Mouse (Mus musculus) ES-Bruce4 (cell line): ENCODE data around the gene Eral1. TPM values are rescaled to one million over a fixed set of nuclear protein-coding genes. Genes with fewer than 3 reads are reported as not detected.

Experiments
- H3K27ac ChIP-seq: 2 replicates; pipeline ENCODE4 v1.5.1; 2012; ENCODE audit warnings: low read length, inconsistent platforms; ENCODE audit not compliant: insufficient read depth
- H3K27me3 ChIP-seq: 2 replicates; pipeline ENCODE4 v1.6.1; 2012; ENCODE audit warnings: mild to moderate bottlenecking, low read length, inconsistent platforms; ENCODE audit not compliant: control insufficient read depth, poor library complexity, insufficient read depth, severe bottlenecking
- H3K36me3 ChIP-seq: 2 replicates; pipeline ENCODE4 v1.6.1; 2012; ENCODE audit warnings: inconsistent platforms, mild to moderate bottlenecking, low read length, moderate library complexity; ENCODE audit not compliant: control insufficient read depth, poor library complexity, insufficient read depth, severe bottlenecking
- H3K4me1 ChIP-seq: one replicate; pipeline ENCODE4 v1.8.1; 2011; ENCODE audit warnings: low read length; ENCODE audit not compliant: control insufficient read depth, insufficient read depth
- H3K4me3 ChIP-seq: 2 replicates; pipeline ENCODE4 v1.5.1; 2011; ENCODE audit warnings: low read depth, mild to moderate bottlenecking, low read length
- H3K9ac ChIP-seq: 2 replicates; pipeline ENCODE4 v1.6.1; 2012; ENCODE audit warnings: low read depth, mild to moderate bottlenecking, inconsistent platforms; ENCODE audit not compliant: poor library complexity, severe bottlenecking
- H3K9me3 ChIP-seq: replicated peaks from 2 replicates; pipeline ENCODE4 v1.6.1; 2012; ENCODE audit warnings: mild to moderate bottlenecking, low read length, inconsistent platforms; ENCODE audit not compliant: control insufficient read depth, poor library complexity, insufficient read depth, severe bottlenecking
- CTCF ChIP-seq: IDR thresholded peaks from one replicate; pipeline ENCODE4 v1.8.1; 2011; ENCODE audit warnings: low read depth, low read length
- EP300 ChIP-seq: IDR thresholded peaks from 2 replicates; pipeline ENCODE4 v1.6.1; 2011; ENCODE audit warnings: low read depth, low read length; ENCODE audit not compliant: insufficient read depth
- POLR2A ChIP-seq: IDR thresholded peaks from one replicate; pipeline ENCODE4 v1.8.1; 2011; ENCODE audit warnings: low read length; ENCODE audit not compliant: insufficient read depth
- polyA plus RNA-seq: library from polyadenylated mRNA; stranded (reverse); fragments of >200 nt; gene quantifications from 2 replicates; pipeline ENCODE4 v1.2.4, GENCODE M21; 2011; ENCODE audit warnings: low read depth; ENCODE audit not compliant: missing spikeins, insufficient read depth, insufficient read length

The Eral1 gene
- polyA plus RNA-seq, 1 experiment = 24.0 TPM

DNA sequence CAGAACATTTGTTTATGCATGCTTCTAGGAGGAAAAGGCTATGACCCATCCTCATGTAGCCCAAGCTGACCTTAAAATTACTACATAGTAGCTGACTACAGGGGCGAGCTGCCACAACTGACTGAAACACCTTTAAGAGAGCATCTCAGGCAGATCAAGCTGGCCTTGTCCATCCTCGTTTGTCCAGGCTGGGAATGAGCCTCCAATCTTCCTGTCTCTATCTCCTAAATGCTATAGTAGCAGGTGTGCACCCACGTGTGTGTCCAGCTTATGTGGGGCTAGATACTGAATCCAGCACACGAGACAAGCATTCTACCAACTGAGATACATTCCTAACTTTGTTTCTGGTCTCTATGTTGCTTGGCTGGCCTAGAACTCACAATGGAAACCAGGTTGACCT, 5.5 kb downstream of the Eral1 start:
- H3K9me3 ChIP-seq = no peaks in the 10 kb centered on the region
- no peak overlapping the region for H3K27ac ChIP-seq
- H3K27me3 ChIP-seq = no peaks in the 10 kb centered on the region
- peaks cover 5% of the 10 kb centered on the region for H3K4me1 ChIP-seq
- no peak overlapping the region for H3K4me3 ChIP-seq
- no peak for TF ChIP-seq EP300
- no peak for TF ChIP-seq CTCF
- no peak for TF ChIP-seq POLR2A
- no peak overlapping the region for H3K9ac ChIP-seq
- peaks cover 24% of the 10 kb centered on the region for H3K36me3 ChIP-seq

DNA sequence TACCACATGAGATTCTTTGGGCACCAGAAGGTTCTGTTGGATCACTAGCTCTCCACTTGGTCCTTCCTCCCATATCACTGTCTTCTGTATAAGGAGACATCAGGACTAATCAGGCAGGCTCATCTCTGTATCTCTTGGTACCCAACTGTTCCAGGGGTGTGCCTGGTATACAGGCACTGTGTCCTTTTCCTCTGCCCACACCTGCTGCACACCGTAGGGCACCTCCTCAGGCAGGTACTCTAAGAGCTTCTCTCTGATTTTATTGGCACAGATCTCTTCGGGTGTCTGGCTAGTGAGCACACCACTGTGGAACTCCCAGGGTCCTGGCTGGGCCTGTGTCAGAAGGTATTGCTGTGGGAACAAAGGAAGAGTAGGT, 5.9 kb downstream of the Eral1 start:
- Histone ChIP-seq H3K4me3 (no peak overlapping the region), H3K27me3 (no peaks in the 10 kb centered on the region), H3K9ac (no peak overlapping the region), H3K4me1 (peaks cover 5% of the 10 kb centered on the region), H3K36me3 (peaks cover 24% of the 10 kb centered on the region), H3K27ac (no peak overlapping the region), H3K9me3 (no peaks in the 10 kb centered on the region)
- TF ChIP-seq CTCF (no peak), POLR2A (no peak), EP300 (no peak)

DNA sequence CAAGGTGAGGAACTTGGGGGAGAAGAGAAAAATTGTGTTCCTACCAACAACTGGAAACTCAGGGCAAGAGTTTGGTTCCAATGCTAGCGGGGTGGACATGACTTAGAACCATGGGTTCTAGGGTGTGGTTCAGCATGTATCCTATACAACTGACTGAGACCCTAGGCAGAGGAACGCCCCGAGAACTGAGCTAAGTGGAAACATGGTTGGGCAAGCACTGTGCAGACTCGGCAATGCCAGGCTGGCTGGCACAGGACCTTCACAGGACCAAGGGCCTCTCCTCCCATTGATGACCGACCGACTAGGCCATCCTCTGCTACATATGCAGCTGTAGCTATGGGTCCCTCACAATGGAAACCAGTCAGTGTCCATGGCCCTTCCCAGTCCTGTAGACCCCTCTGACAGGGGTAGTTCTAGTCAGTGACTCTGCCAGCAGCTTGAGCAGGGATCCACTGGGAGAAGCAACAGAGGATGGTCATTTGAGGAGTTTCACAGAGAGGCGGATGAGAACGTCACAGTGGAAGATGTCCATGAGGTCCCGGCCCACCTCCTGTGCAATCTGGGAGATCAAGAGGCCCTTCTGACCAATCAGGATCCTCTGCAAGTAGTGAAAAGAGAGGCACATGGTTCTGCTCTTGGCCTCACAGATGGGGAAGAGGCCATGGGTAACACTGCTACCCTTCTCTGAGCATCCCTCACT, 6.5 kb downstream of the Eral1 start:
- Histone ChIP-seq H3K9ac (no peak overlapping the region), H3K4me3 (no peak overlapping the region), H3K27ac (no peak overlapping the region), H3K27me3 (no peaks in the 10 kb centered on the region), H3K4me1 (peaks cover 5% of the 10 kb centered on the region), H3K36me3 (peaks cover 24% of the 10 kb centered on the region), H3K9me3 (no peaks in the 10 kb centered on the region)
- no peak for TF ChIP-seq CTCF

DNA sequence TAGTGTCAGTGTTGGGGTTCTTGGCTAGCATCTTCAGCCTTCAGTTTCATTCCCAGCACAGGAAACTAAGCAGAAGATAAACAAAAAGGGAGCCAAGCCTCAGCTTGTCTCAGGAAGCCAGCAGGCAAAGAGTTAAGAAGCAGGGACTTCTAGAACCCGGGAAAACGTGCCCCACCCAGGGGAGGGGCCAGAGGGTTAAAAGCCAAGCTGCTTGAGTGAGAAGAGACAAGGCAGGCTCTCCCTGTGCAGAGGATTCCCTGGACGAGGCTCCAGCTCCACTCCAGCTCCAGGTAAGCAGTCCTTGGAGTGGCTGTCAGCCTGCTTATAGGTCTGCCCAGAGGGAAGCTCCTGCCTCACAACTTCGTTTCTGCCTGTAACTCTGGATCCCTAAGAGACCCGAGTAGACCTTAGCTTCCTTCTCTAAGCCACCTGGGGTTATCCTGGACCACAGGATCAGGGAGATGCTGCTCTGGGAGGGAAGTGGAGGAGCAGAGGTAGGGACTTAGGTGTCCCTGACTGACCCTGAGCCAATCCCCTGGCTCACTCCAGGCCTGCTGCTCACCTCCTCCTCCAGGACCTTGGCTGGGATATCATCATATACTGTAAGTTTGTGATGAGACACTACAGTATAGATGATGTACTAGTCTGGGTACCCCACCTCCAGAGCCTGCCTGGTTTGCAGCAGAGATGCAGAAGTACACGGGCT, 7.6 kb downstream of the Eral1 start:
- Histone ChIP-seq H3K9ac (no peak overlapping the region), H3K27me3 (no peaks in the 10 kb centered on the region), H3K27ac (no peak overlapping the region), H3K4me1 (peaks cover 5% of the 10 kb centered on the region), H3K4me3 (no peak overlapping the region), H3K9me3 (no peaks in the 10 kb centered on the region), H3K36me3 (peaks cover 19% of the 10 kb centered on the region)
- TF ChIP-seq EP300 = no peak
- TF ChIP-seq POLR2A = no peak

- H3K27me3 ChIP-seq = no peaks in the 10 kb centered on the region
- H3K4me1 ChIP-seq = peaks cover 5% of the 10 kb centered on the region
- H3K9me3 ChIP-seq = no peaks in the 10 kb centered on the region
- no peak overlapping the region for H3K4me3 ChIP-seq
- no peak overlapping the region for H3K9ac ChIP-seq
- peaks cover 18% of the 10 kb centered on the region for H3K36me3 ChIP-seq
- no peak overlapping the region for H3K27ac ChIP-seq
- TF ChIP-seq POLR2A (no peak), EP300 (no peak), CTCF (no peak)
These were observed 8.2 kb downstream of the Eral1 start for GRCm38 (mm10) chr11:78071938-78072337.

DNA sequence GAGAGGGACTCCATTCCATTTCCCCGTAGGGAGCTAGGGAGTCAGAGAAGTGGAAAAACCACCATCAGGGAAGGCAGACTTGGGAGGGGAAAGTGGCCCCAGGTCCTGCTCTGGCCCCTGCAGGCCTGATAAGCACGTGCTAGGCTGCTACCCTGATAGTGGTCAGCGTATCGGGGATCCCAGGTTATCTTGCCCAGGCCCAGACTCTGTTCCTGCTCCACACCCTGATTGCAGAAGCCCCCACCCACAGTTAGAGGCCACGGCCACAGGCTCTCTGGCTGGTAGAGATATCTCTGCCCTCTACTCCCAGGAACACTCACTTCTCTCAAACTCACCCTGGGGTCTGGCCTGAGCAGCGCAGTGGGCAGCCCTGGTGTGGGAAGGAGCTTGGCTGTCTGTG, 10.5 kb downstream of the Eral1 start:
- Histone ChIP-seq H3K4me1 (peaks cover 5% of the 10 kb centered on the region), H3K9ac (no peak overlapping the region), H3K4me3 (no peak overlapping the region), H3K9me3 (no peaks in the 10 kb centered on the region), H3K36me3 (peaks cover 8% of the 10 kb centered on the region), H3K27ac (no peak overlapping the region), H3K27me3 (no peaks in the 10 kb centered on the region)
- TF ChIP-seq EP300 (no peak), POLR2A (no peak), CTCF (no peak)
